Mouse (Mus musculus) MEL (cell line): Measurements from ENCODE around the gene Gemin2. TPM values are rescaled to one million over a fixed set of nuclear protein-coding genes. Genes with fewer than 3 reads are reported as not detected.

Source experiments
- DNase-seq: peaks from one replicate; pipeline ENCODE4 v3.0.0; 2011; ENCODE audit warnings: low read depth, low spot score
- H3K27ac ChIP-seq: 2 replicates; pipeline ENCODE4 v1.5.1; 2012; ENCODE audit warnings: low read depth, mild to moderate bottlenecking, control low read depth, low read length, moderate library complexity; ENCODE audit not compliant: control insufficient read depth
- H3K27me3 ChIP-seq, 2 experiments: fragments of 150-350 bp in 1 of 2; sonication (generic) in 1 of 2; 2 replicates each; pipeline ENCODE4 v1.6.1; 2012; ENCODE audit warnings: low read length in 2 of 2, mild to moderate bottlenecking in 2 of 2, improper control_type of control experiment in 1 of 2, moderate library complexity in 1 of 2; ENCODE audit not compliant: insufficient read depth in 2 of 2, control insufficient read depth in 1 of 2
- H3K36me3 ChIP-seq, 2 experiments: 2 replicates each; pipeline ENCODE4 v1.6.1; 2012 to 2014; ENCODE audit warnings: low read length in 2 of 2, improper control_type of control experiment in 1 of 2, inconsistent platforms in 1 of 2, mild to moderate bottlenecking in 1 of 2; ENCODE audit not compliant: insufficient read depth in 2 of 2, control insufficient read depth in 1 of 2
- H3K4me1 ChIP-seq, 2 experiments: fragments of 150-350 bp in 1 of 2; sonication (generic) in 1 of 2; 2 replicates each; pipeline ENCODE4 v1.6.1; 2012; ENCODE audit warnings: low read length in 2 of 2, improper control_type of control experiment in 1 of 2, mild to moderate bottlenecking in 1 of 2; ENCODE audit not compliant: insufficient read depth in 2 of 2, control insufficient read depth in 1 of 2
- H3K4me3 ChIP-seq, 2 experiments: fragments of 150-350 bp in 1 of 2; sonication (generic) in 1 of 2; 2 replicates each; pipeline ENCODE4 v1.5.1; 2012; ENCODE audit warnings: low read depth in 2 of 2, low read length in 2 of 2, mild to moderate bottlenecking in 2 of 2, moderate library complexity in 2 of 2, control low read depth in 1 of 2, improper control_type of control experiment in 1 of 2; ENCODE audit not compliant: control insufficient read depth in 1 of 2, insufficient read depth in 1 of 2
- H3K79me2 ChIP-seq: 2 replicates; pipeline ENCODE4 v1.6.1; 2012; ENCODE audit warnings: mild to moderate bottlenecking, low read length, moderate library complexity; ENCODE audit not compliant: control insufficient read depth, poor library complexity, insufficient read depth
- H3K9ac ChIP-seq: 2 replicates; pipeline ENCODE4 v1.6.1; 2012; ENCODE audit warnings: low read depth, mild to moderate bottlenecking, control low read depth, low read length, moderate library complexity; ENCODE audit not compliant: control insufficient read depth, poor library complexity, severe bottlenecking
- H3K9me3 ChIP-seq: fragments of 150-350 bp; sonication (generic); replicated peaks from 2 replicates; pipeline ENCODE4 v1.6.1; 2012; ENCODE audit warnings: mild to moderate bottlenecking, low read length, improper control_type of control experiment, moderate library complexity; ENCODE audit not compliant: insufficient read depth
- BHLHE40 ChIP-seq: IDR thresholded peaks from 2 replicates; pipeline ENCODE4 v1.6.1; 2012; ENCODE audit warnings: low read depth, mild to moderate bottlenecking, inconsistent platforms, low read length, improper control_type of control experiment, borderline replicate concordance
- CHD1 ChIP-seq: IDR thresholded peaks from 2 replicates; pipeline ENCODE4 v1.6.1; 2012; ENCODE audit warnings: low read depth, mild to moderate bottlenecking, inconsistent platforms, low read length, improper control_type of control experiment
- CTCF ChIP-seq, 3 experiments: IDR thresholded peaks in 2 of 3; conservative IDR thresholded peaks in 1 of 3; 2 replicates each; pipeline ENCODE4 v1.5.1; 2011 to 2012; ENCODE audit warnings: low read length in 3 of 3, low read depth in 2 of 3, mild to moderate bottlenecking in 2 of 3, improper control_type of control experiment in 1 of 3, inconsistent platforms in 1 of 3, mixed read lengths in 1 of 3, moderate library complexity in 1 of 3; ENCODE audit not compliant: control insufficient read depth in 1 of 3, insufficient read depth in 1 of 3, poor library complexity in 1 of 3, severe bottlenecking in 1 of 3
- E2F4 ChIP-seq: IDR thresholded peaks from 2 replicates; pipeline ENCODE4 v1.6.1; 2011; ENCODE audit warnings: low read depth, low read length, improper control_type of control experiment, borderline replicate concordance
- ELF1 ChIP-seq: IDR thresholded peaks from 2 replicates; pipeline ENCODE4 v1.6.1; 2014; ENCODE audit warnings: low read depth, mild to moderate bottlenecking, inconsistent platforms, low read length, improper control_type of control experiment, moderate library complexity
- ETS1 ChIP-seq: IDR thresholded peaks from 2 replicates; pipeline ENCODE4 v1.6.1; 2012; ENCODE audit warnings: low read depth, mild to moderate bottlenecking, inconsistent platforms, low read length, improper control_type of control experiment, moderate library complexity
- GABPA ChIP-seq: IDR thresholded peaks from 2 replicates; pipeline ENCODE4 v1.6.1; 2012; ENCODE audit warnings: low read depth, mild to moderate bottlenecking, inconsistent platforms, low read length, improper control_type of control experiment, moderate library complexity
- JUND ChIP-seq: IDR thresholded peaks from 2 replicates; pipeline ENCODE4 v1.6.1; 2011; ENCODE audit warnings: low read depth, mild to moderate bottlenecking, improper control_type of control experiment, low read length
- KAT2A ChIP-seq: conservative IDR thresholded peaks from 2 replicates; pipeline ENCODE4 v1.6.1; 2012; ENCODE audit warnings: low read depth, low read length, improper control_type of control experiment, inconsistent platforms
- MAX ChIP-seq: IDR thresholded peaks from 2 replicates; pipeline ENCODE4 v1.6.1; 2011; ENCODE audit warnings: low read length, improper control_type of control experiment
- MXI1 ChIP-seq: IDR thresholded peaks from 2 replicates; pipeline ENCODE4 v1.6.1; 2011; ENCODE audit warnings: mild to moderate bottlenecking, low read depth, low read length, improper control_type of control experiment
- MYB ChIP-seq: IDR thresholded peaks from 2 replicates; pipeline ENCODE4 v1.6.1; 2011; ENCODE audit warnings: mild to moderate bottlenecking, low read depth, low read length, improper control_type of control experiment
- NELFE ChIP-seq: IDR thresholded peaks from 2 replicates; pipeline ENCODE4 v1.6.1; 2011; ENCODE audit warnings: low read depth, low read length, improper control_type of control experiment
- NRF1 ChIP-seq: IDR thresholded peaks from 2 replicates; pipeline ENCODE4 v1.6.1; 2014; ENCODE audit warnings: low read depth, mild to moderate bottlenecking, inconsistent platforms, low read length, improper control_type of control experiment, moderate library complexity; ENCODE audit not compliant: poor library complexity, insufficient read depth, severe bottlenecking
- POLR2AphosphoS5 ChIP-seq: IDR thresholded peaks from 2 replicates; pipeline ENCODE4 v1.6.1; 2012; ENCODE audit warnings: low read depth, borderline replicate concordance, mild to moderate bottlenecking, inconsistent platforms, low read length, moderate library complexity, mixed read lengths
- RCOR1 ChIP-seq: IDR thresholded peaks from 2 replicates; pipeline ENCODE4 v1.6.1; 2012; ENCODE audit warnings: low read depth, mild to moderate bottlenecking, inconsistent platforms, low read length, improper control_type of control experiment
- SMC3 ChIP-seq: IDR thresholded peaks from 2 replicates; pipeline ENCODE4 v1.6.1; 2011; ENCODE audit warnings: low read depth, low read length, improper control_type of control experiment
- TAL1 ChIP-seq: IDR thresholded peaks from 2 replicates; pipeline ENCODE4 v1.6.1; 2012; ENCODE audit warnings: mild to moderate bottlenecking, inconsistent platforms, low read length, moderate library complexity, mixed read lengths
- TBP ChIP-seq: IDR thresholded peaks from 2 replicates; pipeline ENCODE4 v1.8.0; 2011; ENCODE audit warnings: low read depth, low read length, improper control_type of control experiment
- TCF12 ChIP-seq: IDR thresholded peaks from 2 replicates; pipeline ENCODE4 v1.6.1; 2014; ENCODE audit warnings: low read depth, mild to moderate bottlenecking, inconsistent platforms, low read length, improper control_type of control experiment, moderate library complexity
- UBTF ChIP-seq: IDR thresholded peaks from 2 replicates; pipeline ENCODE4 v1.6.1; 2012; ENCODE audit warnings: low read depth, mild to moderate bottlenecking, inconsistent platforms, low read length, improper control_type of control experiment, moderate library complexity, borderline replicate concordance; ENCODE audit not compliant: insufficient read depth
- USF2 ChIP-seq, 2 experiments: IDR thresholded peaks; 2 replicates each; pipeline ENCODE4 v1.6.1; 2011 to 2012; ENCODE audit warnings: improper control_type of control experiment in 2 of 2, low read length in 2 of 2, borderline replicate concordance in 1 of 2, inconsistent platforms in 1 of 2, low read depth in 1 of 2, mild to moderate bottlenecking in 1 of 2; ENCODE audit not compliant: insufficient read depth in 1 of 2
- ZC3H11A ChIP-seq: IDR thresholded peaks from 2 replicates; pipeline ENCODE4 v1.6.1; 2012; ENCODE audit warnings: low read depth, mild to moderate bottlenecking, inconsistent platforms, low read length, improper control_type of control experiment
- ZKSCAN1 ChIP-seq: IDR thresholded peaks from 2 replicates; pipeline ENCODE4 v1.6.1; 2012; ENCODE audit warnings: low read depth, mild to moderate bottlenecking, inconsistent platforms, low read length, improper control_type of control experiment, moderate library complexity
- ZNF384 ChIP-seq: IDR thresholded peaks from 2 replicates; pipeline ENCODE4 v1.6.1; 2012; ENCODE audit warnings: low read depth, mild to moderate bottlenecking, inconsistent platforms, low read length, improper control_type of control experiment
- polyA plus RNA-seq, 2 experiments: library from polyadenylated mRNA; stranded (reverse) in 1 of 2; unstranded in 1 of 2; fragments of >175 nt in 1 of 2; fragments of >200 nt in 1 of 2; gene quantifications; 2 replicates each; pipeline versions ENCODE4 v1.2.1 to v1.2.4; 2012; ENCODE audit warnings: low replicate concordance in 2 of 2, low read depth in 1 of 2; ENCODE audit not compliant: insufficient read length in 2 of 2, insufficient read depth in 1 of 2, missing spikeins in 1 of 2
- total RNA-seq: library from RNA; depleted of rRNA; stranded (reverse); fragments of 300-350 nt; gene quantifications from 2 replicates; pipeline ENCODE4 v1.2.3, GENCODE M21; 2012

The Gemin2 gene
- total and polyA plus RNA-seq, 3 experiments: 17.7 to 19.5 TPM; not detected in 1

DNA sequence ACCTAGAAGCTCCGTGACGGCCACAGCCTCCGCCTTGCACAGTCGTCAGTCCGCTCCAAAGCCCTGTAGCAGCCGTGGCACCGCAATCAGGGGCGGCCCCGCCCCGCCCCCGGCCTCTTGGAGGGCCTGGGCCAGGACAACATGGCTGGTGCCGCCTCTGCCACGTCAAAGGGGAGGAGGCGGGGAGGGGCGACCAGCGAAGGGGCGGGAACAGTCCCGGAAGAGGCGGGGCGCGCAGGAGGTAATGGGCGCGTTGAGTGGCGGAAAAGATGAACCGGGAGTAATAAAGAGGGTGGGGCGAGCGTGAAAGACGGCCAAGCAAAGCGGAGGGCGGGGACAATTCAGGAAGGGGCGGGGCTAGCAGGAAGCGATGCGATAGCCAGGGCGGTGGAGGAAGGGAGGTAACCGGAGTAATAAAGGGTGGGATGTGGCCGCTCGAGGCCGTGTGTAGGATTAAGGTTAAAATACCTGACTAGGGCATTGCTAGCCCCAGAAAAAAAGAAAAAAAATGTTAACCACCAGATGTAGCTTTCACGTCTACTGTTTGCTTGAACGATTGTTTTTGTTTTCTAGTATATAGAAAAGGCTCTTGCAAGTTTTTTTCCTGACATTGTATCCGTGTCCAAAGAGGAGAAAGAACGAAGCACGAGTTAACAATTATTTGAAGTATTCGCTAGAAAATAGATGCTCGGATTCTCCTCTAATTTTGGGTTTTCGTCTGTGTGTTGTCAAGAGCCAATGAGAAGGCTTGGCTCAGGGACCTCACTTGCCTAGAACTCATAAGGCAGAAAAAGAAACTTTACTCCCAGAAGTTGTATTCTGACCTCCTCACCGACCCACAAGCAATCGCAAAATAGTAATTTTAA, 1.1 kb upstream of the Gemin2 start, which contains the start of gene Sec23a (continued):
- no peak for TF ChIP-seq SMC3
- 0 out of 2 replicates have a peak, but pooled peaks have one; percentile 52 for TF ChIP-seq MAX
- peak; percentile 35; the same call in 1 of the 2 replicates for TF ChIP-seq TCF12
- TF ChIP-seq TBP: peak; percentile 72

GRCm38 (mm10) chr12:59012710-59013091, 492 bp upstream of the Gemin2 start:
- Histone ChIP-seq H3K9me3 (no peaks in the 10 kb centered on the region), H3K4me1 (peaks cover 3 to 5% of the 10 kb centered on the region in 2 experiments; a peak in 3 of 4 replicates), H3K79me2 (peaks cover 8% of the 10 kb centered on the region), H3K27ac (peak overlapping the region; percentile 86), H3K27me3 (no peaks in the 10 kb centered on the region), H3K36me3 (peaks cover 0 to 11% of the 10 kb centered on the region in 2 experiments; a peak in 3 of 4 replicates), H3K9ac (peak overlapping the region; percentile 86), H3K4me3 (peak overlapping the region; percentile 52 to 78)
- no peak for DNase-seq
- no peak for TF ChIP-seq KAT2A
- TF ChIP-seq SMC3: no peak
- TF ChIP-seq GABPA: no peak
- no peak for TF ChIP-seq NRF1
- TF ChIP-seq NELFE: no peak
- TF ChIP-seq ZNF384: peak; percentile 92
- peak; percentile 89; the same call in 1 of the 2 replicates for TF ChIP-seq CHD1
- no peak for TF ChIP-seq CTCF (IDR thresholded peaks at IDR 0.05 in 2 of 3, conservative IDR thresholded peaks at IDR 0.05 in 1 of 3; ENCODE audit: control insufficient read depth in 1 of 3, insufficient read depth in 1 of 3, low read depth in 2 of 3, low read length in 3 of 3, poor library complexity in 1 of 3, severe bottlenecking in 1 of 3)
- TF ChIP-seq MYB: no peak
- no peak for TF ChIP-seq POLR2AphosphoS5
- no peak for TF ChIP-seq TAL1
- no peak for TF ChIP-seq E2F4
- no peak for TF ChIP-seq MXI1
- TF ChIP-seq TBP: no peak

DNA sequence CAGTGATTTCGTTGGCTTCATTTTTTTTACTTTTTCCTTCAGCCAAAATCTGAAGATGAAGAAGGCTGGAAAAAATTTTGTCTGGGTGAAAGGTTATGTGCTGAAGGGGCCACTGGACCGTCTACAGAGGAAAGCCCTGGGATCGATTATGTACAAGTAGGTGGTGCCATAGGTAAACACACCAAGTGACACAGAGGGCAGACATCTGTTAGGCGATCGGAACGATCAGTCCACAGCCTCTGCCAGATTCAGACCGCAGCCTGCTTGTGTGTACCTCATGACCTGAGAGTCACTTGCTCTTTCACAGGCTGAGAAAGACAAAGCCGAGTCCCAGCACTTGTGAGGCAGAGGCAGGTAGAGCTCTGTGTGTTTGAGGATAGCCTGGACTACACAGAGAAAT, 4.8 kb downstream of the Gemin2 start:
- H3K27me3 ChIP-seq: no peaks in the 10 kb centered on the region
- H3K27ac ChIP-seq: no peak overlapping the region
- H3K9ac ChIP-seq: no peak overlapping the region
- H3K79me2 ChIP-seq: peaks cover 6% of the 10 kb centered on the region; the same call in 1 of the 2 replicates
- H3K36me3 ChIP-seq: peaks cover 4 to 8% of the 10 kb centered on the region in 2 experiments; a peak in 3 of 4 replicates
- DNase-seq: no peak
- no peak overlapping the region for H3K4me3 ChIP-seq
- no peak for TF ChIP-seq ZKSCAN1
- no peak for TF ChIP-seq ELF1
- no peak for TF ChIP-seq NRF1
- TF ChIP-seq USF2 (IDR thresholded peaks at IDR 0.05; ENCODE audit: borderline replicate concordance in 1 of 2, insufficient read depth in 1 of 2, low read depth in 1 of 2, low read length in 2 of 2): no peak
- TF ChIP-seq TBP: no peak
- TF ChIP-seq TAL1: no peak
- no peak for TF ChIP-seq BHLHE40
- no peak for TF ChIP-seq JUND
- TF ChIP-seq ZC3H11A: no peak
- no peak for TF ChIP-seq RCOR1
- no peak for TF ChIP-seq ETS1
- no peak for TF ChIP-seq KAT2A
- no peak for TF ChIP-seq UBTF
- TF ChIP-seq E2F4: no peak
- no peak for TF ChIP-seq CHD1
- TF ChIP-seq SMC3: no peak
- no peak for TF ChIP-seq ZNF384
- H3K9me3 ChIP-seq: no peaks in the 10 kb centered on the region
- peaks cover 0 to 2% of the 10 kb centered on the region in 2 experiments; a peak in 3 of 4 replicates for H3K4me1 ChIP-seq
